In genomic region chr1:60423882-60424281, GRCm38 (mm10) we compare ENCODE assay signal across 17 mouse cellular contexts. TPM values are rescaled to one million over a fixed set of nuclear protein-coding genes. Genes with fewer than 3 reads are reported as not detected.
DNase-seq lines count a peak whose midpoint lies in the region; ATAC-seq and TF ChIP-seq lines count a peak whose summit lies in the region.
"Had no signal": no experiment of that assay in that cellular context is flagged by ENCODE, and none has a peak within 500 bp of the region (broad histone marks: within the 10 kb centered on the region; RNA-seq: fewer than 3 reads in every experiment).

No protein-coding gene starts in this region.

- peak; percentile 22 for DNase-seq in adrenal gland, postnatal 14 days
- no peak for DNase-seq in adrenal gland, postnatal 4 days (ENCODE audit: low spot score in 2 of 2)
- DNase-seq in 3T3-L1 (ENCODE audit: low read depth, low spot score) = peak; percentile 38
- DNase-seq in R1 (ENCODE audit: low read depth, low spot score) = peak; percentile 22
- no peak for DNase-seq in left cerebral cortex, postnatal 4 days
- DNase-seq: kidney, adult 8-10 months; right cerebral cortex, postnatal 4 days had no signal

- H3K4me3 ChIP-seq in intestine, postnatal 0 days (ENCODE audit: low read depth, low read length) = no peak overlapping the region
- no peak overlapping the region for H3K4me3 ChIP-seq in intestine, embryonic 15.5 days (replicated peaks)
- H3K4me3 ChIP-seq in forebrain, embryonic 16.5 days (replicated peaks; ENCODE audit: low read length) = no peak overlapping the region
- H3K4me3 ChIP-seq: embryonic facial prominence, embryonic 12.5 days; forebrain, embryonic 10.5 days; heart, embryonic 12.5 days; midbrain, embryonic 15.5 days; neural tube, embryonic 12.5 days had no signal

- no peak overlapping the region for H3K9ac ChIP-seq in intestine, postnatal 0 days (ENCODE audit: low read depth, low read length)
- no peak overlapping the region for H3K9ac ChIP-seq in intestine, embryonic 15.5 days
- H3K9ac ChIP-seq in forebrain, embryonic 16.5 days (replicated peaks; ENCODE audit: low read depth, low read length) = no peak overlapping the region
- H3K9ac ChIP-seq: embryonic facial prominence, embryonic 12.5 days; heart, embryonic 12.5 days; hindbrain, embryonic 14.5 days; midbrain, embryonic 15.5 days; neural tube, embryonic 12.5 days had no signal

- intact Hi-C loops in left cerebral cortex, postnatal 4 days (cut with DNase I) = no loop called here

- WGBS in intestine, postnatal 0 days = 93% methylated on average over 1 of the region's 1 CpGs
- WGBS in intestine, embryonic 15.5 days = 93% methylated on average over 1 of the region's 1 CpGs
- WGBS in forebrain, embryonic 16.5 days = 90% methylated on average over 1 of the region's 1 CpGs

- ATAC-seq in intestine, postnatal 0 days = no peak
- no peak for ATAC-seq in intestine, embryonic 15.5 days
- no peak for ATAC-seq in forebrain, embryonic 16.5 days

- H3K4me2 ChIP-seq in intestine, postnatal 0 days (replicated peaks; ENCODE audit: low read depth) = no peak overlapping the region
- no peak overlapping the region for H3K4me2 ChIP-seq in intestine, embryonic 15.5 days (replicated peaks)
- no peak overlapping the region for H3K4me2 ChIP-seq in forebrain, embryonic 16.5 days (ENCODE audit: low read length)
- H3K4me2 ChIP-seq: embryonic facial prominence, embryonic 12.5 days; heart, embryonic 12.5 days; hindbrain, embryonic 14.5 days; midbrain, embryonic 15.5 days; neural tube, embryonic 12.5 days had no signal

- H3K27me3 ChIP-seq in intestine, postnatal 0 days (replicated peaks; ENCODE audit: control insufficient read depth, insufficient read depth, low read length) = no peaks in the 10 kb centered on the region
- no peaks in the 10 kb centered on the region for H3K27me3 ChIP-seq in intestine, embryonic 15.5 days (replicated peaks)
- no peaks in the 10 kb centered on the region for H3K27me3 ChIP-seq in forebrain, embryonic 16.5 days (replicated peaks; ENCODE audit: control insufficient read depth, insufficient read depth, low read length)
- H3K27me3 ChIP-seq: embryonic facial prominence, embryonic 12.5 days; heart, embryonic 12.5 days; midbrain, embryonic 15.5 days; neural tube, embryonic 12.5 days had no signal

- no peaks in the 10 kb centered on the region for H3K4me1 ChIP-seq in intestine, postnatal 0 days (replicated peaks; ENCODE audit: control insufficient read depth, insufficient read depth, low read length)
- no peaks in the 10 kb centered on the region for H3K4me1 ChIP-seq in intestine, embryonic 15.5 days (replicated peaks)
- no peaks in the 10 kb centered on the region for H3K4me1 ChIP-seq in forebrain, embryonic 16.5 days (replicated peaks; ENCODE audit: control insufficient read depth, insufficient read depth, low read length)
- H3K4me1 ChIP-seq: embryonic facial prominence, embryonic 12.5 days; heart, embryonic 12.5 days; midbrain, embryonic 15.5 days; neural tube, embryonic 12.5 days had no signal

- no peak overlapping the region for H3K27ac ChIP-seq in intestine, postnatal 0 days (ENCODE audit: low read depth, low read length)
- no peak overlapping the region for H3K27ac ChIP-seq in intestine, embryonic 15.5 days
- H3K27ac ChIP-seq in forebrain, embryonic 16.5 days (ENCODE audit: low read length) = no peak overlapping the region
- H3K27ac ChIP-seq: embryonic facial prominence, embryonic 12.5 days; forebrain, embryonic 10.5 days; hindbrain, embryonic 14.5 days; macrophage; midbrain, embryonic 15.5 days; neural tube, embryonic 12.5 days had no signal

- H3K9me3 ChIP-seq in intestine, postnatal 0 days (ENCODE audit: control insufficient read depth) = no peaks in the 10 kb centered on the region
- no peaks in the 10 kb centered on the region for H3K9me3 ChIP-seq in intestine, embryonic 15.5 days
- no peaks in the 10 kb centered on the region for H3K9me3 ChIP-seq in forebrain, embryonic 16.5 days (ENCODE audit: control insufficient read depth, low read length)
- H3K9me3 ChIP-seq: embryonic facial prominence, embryonic 12.5 days; forebrain, embryonic 10.5 days; heart, embryonic 12.5 days; midbrain, embryonic 15.5 days; neural tube, embryonic 12.5 days had no signal

- peak; percentile 51 for TF ChIP-seq CTCF in intestine, postnatal 0 days (IDR thresholded peaks at IDR 0.05; ENCODE audit: low read depth)

- no peaks in the 10 kb centered on the region for H3K36me3 ChIP-seq in intestine, postnatal 0 days (ENCODE audit: control insufficient read depth, insufficient read depth)
- H3K36me3 ChIP-seq in intestine, embryonic 15.5 days = no peaks in the 10 kb centered on the region
- H3K36me3 ChIP-seq in forebrain, embryonic 16.5 days (ENCODE audit: control insufficient read depth, insufficient read depth) = no peaks in the 10 kb centered on the region
- H3K36me3 ChIP-seq: embryonic facial prominence, embryonic 12.5 days; heart, embryonic 12.5 days; midbrain, embryonic 15.5 days had no signal

RNA-seq across cellular contexts. Expression of gene Abi2, which starts 14.5 kb away (rescaled TPM):
- total RNA-seq in adrenal gland, postnatal 14 days (2021) = 34.2 and 48.1 TPM in 2 replicates
- 10 to 100 TPM; 45.0 to 54.9 TPM for total RNA-seq in adrenal gland, postnatal 4 days (2021)
- 8.7 TPM in 2 replicates for polyA plus RNA-seq in intestine, postnatal 0 days (2015; fragmentation: Nextera tagmentation; extraction: Ambion mirVana)
- 15.5 and 16.6 TPM in 2 replicates for polyA plus RNA-seq in intestine, embryonic 15.5 days (2015; fragmentation: Nextera tagmentation; extraction: Ambion mirVana)
- 74.9 and 83.2 TPM in 2 replicates for polyA plus RNA-seq in forebrain, embryonic 16.5 days (2015; fragmentation: Nextera tagmentation; extraction: Ambion mirVana)
- total RNA-seq in left cerebral cortex, postnatal 4 days (2021) = 100 to 1,000 TPM; 472 to 486 TPM

Comparison
In these comparisons a context has a peak if more than half of its experiments do, and no peak if none do; other contexts are left out.
1. DNase-seq: peak in adrenal gland, postnatal 14 days (single experiment), 3T3-L1 (single experiment) and R1 (single experiment); none in adrenal gland, postnatal 4 days (0 of 2) and left cerebral cortex, postnatal 4 days (single experiment).